Mouse (Mus musculus): ENCODE data around the gene Olfr12.

- TF ChIP-seq CTCF (IDR thresholded peaks at IDR 0.05; ENCODE audit: extremely low read depth, insufficient read depth, low read length) (no peak), POLR2A (IDR thresholded peaks at IDR 0.05; ENCODE audit: extremely low read depth, insufficient read depth, low read length) (no peak)
Observed at GRCm38 (mm10) chr1:92671326-92671725, 53.7 kb downstream of the Olfr12 start.

Data from cortical plate, adult 2 months (tissue).